In genomic region chr13:9451952-9452351, GRCm38 (mm10) we compare ENCODE assay signal across 15 mouse cellular contexts.
"Had no signal": no experiment of that assay in that cellular context is flagged by ENCODE, and none has a peak within 500 bp of the region (broad histone marks: within the 10 kb centered on the region; RNA-seq: fewer than 3 reads in every experiment).

No protein-coding gene starts in this region.

- H3K4me2 ChIP-seq: limb, embryonic 12.5 days; limb, embryonic 15.5 days; liver, embryonic 11.5 days; lung, embryonic 14.5 days; midbrain, embryonic 13.5 days had no signal

- H3K36me3 ChIP-seq: limb, embryonic 12.5 days; limb, embryonic 15.5 days; midbrain, embryonic 13.5 days had no signal

- DNase-seq: kidney, postnatal 25 days; left cerebral cortex, postnatal 4 days; liver, postnatal 0 days; lung, embryonic 14.5 days; thymus, adult 18-20 months; thymus, postnatal 36 days had no signal

- H3K9ac ChIP-seq: limb, embryonic 12.5 days; limb, embryonic 15.5 days; liver, embryonic 14.5 days; liver, postnatal 0 days; lung, embryonic 14.5 days; midbrain, embryonic 13.5 days had no signal

- H3K9me3 ChIP-seq: limb, embryonic 12.5 days; limb, embryonic 15.5 days; midbrain, embryonic 13.5 days had no signal

- H3K27me3 ChIP-seq: limb, embryonic 12.5 days; limb, embryonic 15.5 days; midbrain, embryonic 13.5 days had no signal

- H3K4me3 ChIP-seq: limb, embryonic 12.5 days; limb, embryonic 15.5 days; midbrain, embryonic 13.5 days had no signal

- H3K27ac ChIP-seq: kidney, postnatal 0 days; limb, embryonic 12.5 days; limb, embryonic 15.5 days; liver, embryonic 14.5 days; macrophage; midbrain, embryonic 13.5 days had no signal

- H3K4me1 ChIP-seq: limb, embryonic 15.5 days had no signal

- ATAC-seq: liver, postnatal 0 days; lung, postnatal 0 days; midbrain, embryonic 13.5 days; midbrain, embryonic 16.5 days had no signal
